Mouse (Mus musculus) bone marrow macrophage, adult 2 months (primary cell): ENCODE data around the gene Gadd45b.

Experiments
- CTCF ChIP-seq: IDR thresholded peaks from 2 replicates; pipeline ENCODE4 v1.5.1; 2012; ENCODE audit warnings: low read depth, mild to moderate bottlenecking, low read length, moderate library complexity
- POLR2A ChIP-seq: IDR thresholded peaks from 2 replicates; pipeline ENCODE4 v1.6.1; 2012; ENCODE audit warnings: mild to moderate bottlenecking, low read depth, low read length, borderline replicate concordance

GRCm38 (mm10) chr10:80914253-80914656 is 15.6 kb upstream of the Gadd45b start:
- TF ChIP-seq CTCF (no peak), POLR2A (no peak)
